In the genomic region with DNA sequence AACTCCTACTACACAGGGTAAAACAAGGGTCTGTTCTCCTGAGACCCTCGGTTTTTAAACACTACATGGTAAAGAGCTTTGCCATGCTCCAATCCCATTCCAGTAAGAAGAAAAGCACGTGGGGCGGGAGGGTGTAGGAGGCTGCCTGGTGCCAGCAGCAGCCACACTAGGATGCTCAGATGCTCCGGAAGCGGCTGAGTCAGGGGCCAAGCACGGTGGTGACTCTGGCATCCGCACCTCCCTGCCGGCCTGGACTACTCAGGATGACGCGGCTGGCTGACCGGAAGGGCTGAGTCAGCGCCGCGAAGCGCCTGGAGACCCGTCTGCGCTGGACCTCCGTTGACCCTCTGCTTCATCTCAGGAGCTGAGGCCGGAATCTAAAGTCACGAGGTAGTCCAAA, we compare ENCODE assay signal across 8 mouse cellular contexts. TPM values are rescaled to one million over a fixed set of nuclear protein-coding genes. Genes with fewer than 3 reads are reported as not detected.
A peak's percentile ranks its signal among the peaks of the same experiment; 100 is the strongest.
DNase-seq lines count a peak whose midpoint lies in the region; ATAC-seq and TF ChIP-seq lines count a peak whose summit lies in the region.

No protein-coding gene starts in this region.

- POLR2A ChIA-PET in Patski (lab: Charles Lee): no interaction called here

- no peaks in the 10 kb centered on the region for H3K27me3 ChIP-seq in Patski
- no peaks in the 10 kb centered on the region for H3K27me3 ChIP-seq in hindbrain, embryonic 14.5 days (ENCODE audit: control insufficient read depth, insufficient read depth, low read length)
- no peaks in the 10 kb centered on the region for H3K27me3 ChIP-seq in stomach, embryonic 15.5 days (replicated peaks)

- peak; percentile 64 for DNase-seq in Patski (ENCODE audit: low read depth, low spot score)
- peak; percentile 78 for DNase-seq in cerebellum, adult 9-11 months
- DNase-seq in gastrocnemius, adult 18-20 months (ENCODE audit: low spot score): peak; percentile 10
- DNase-seq in hindbrain, embryonic 14.5 days (ENCODE audit: low spot score): no peak
- DNase-seq in left cerebral cortex, postnatal 4 days: peak; percentile 35
- DNase-seq in mesoderm, embryonic 11.5 days (ENCODE audit: low read depth, low spot score): peak; percentile 55
- no peak for DNase-seq in thymus, postnatal 36 days

- peak; percentile 100 for ATAC-seq in Patski
- ATAC-seq in hindbrain, embryonic 14.5 days (ENCODE audit: low FRiP score): no peak
- ATAC-seq in stomach, embryonic 15.5 days (ENCODE audit: insufficient read depth, low FRiP score, low read depth): peak; percentile 58; the same call in 1 of the 2 replicates

- intact Hi-C loops in left cerebral cortex, postnatal 4 days (cut with DNase I): no loop called here

- no peak overlapping the region for H3K27ac ChIP-seq in hindbrain, embryonic 14.5 days
- H3K27ac ChIP-seq in stomach, embryonic 15.5 days: no peak overlapping the region

- peak overlapping the region; percentile 47 for H3K4me2 ChIP-seq in hindbrain, embryonic 14.5 days (replicated peaks)
- peak overlapping the region; percentile 40; the same call in 1 of the 2 replicates for H3K4me2 ChIP-seq in stomach, embryonic 15.5 days

- 0 out of 2 replicates have a peak overlapping the region, but pooled peaks have one; percentile 12 for H3K4me3 ChIP-seq in hindbrain, embryonic 14.5 days (replicated peaks; ENCODE audit: low read length)
- H3K4me3 ChIP-seq in stomach, embryonic 15.5 days (replicated peaks): peak overlapping the region; percentile 8; the same call in 1 of the 2 replicates

- H3K36me3 ChIP-seq in hindbrain, embryonic 14.5 days (replicated peaks; ENCODE audit: control insufficient read depth, insufficient read depth): no peaks in the 10 kb centered on the region
- no peaks in the 10 kb centered on the region for H3K36me3 ChIP-seq in stomach, embryonic 15.5 days

- in situ Hi-C loops in Patski (cut with MboI; ENCODE audit: low pct_unique_long_range_greater_than_20kb): no loop called here

- H3K4me1 ChIP-seq in hindbrain, embryonic 14.5 days (replicated peaks; ENCODE audit: control insufficient read depth, insufficient read depth, low read length): no peaks in the 10 kb centered on the region
- H3K4me1 ChIP-seq in stomach, embryonic 15.5 days: no peaks in the 10 kb centered on the region

- 25% methylated on average over 20 of the region's 20 CpGs for WGBS in hindbrain, embryonic 14.5 days
- 8% methylated on average over 20 of the region's 20 CpGs for WGBS in stomach, embryonic 15.5 days

- no peaks in the 10 kb centered on the region for H3K9me3 ChIP-seq in hindbrain, embryonic 14.5 days (ENCODE audit: control insufficient read depth, low read length)
- no peaks in the 10 kb centered on the region for H3K9me3 ChIP-seq in stomach, embryonic 15.5 days

- CTCF ChIA-PET in Patski (lab: Charles Lee): no interaction called here

- H3K9ac ChIP-seq in hindbrain, embryonic 14.5 days: 0 out of 2 replicates have a peak overlapping the region, but pooled peaks have one; percentile 16
- H3K9ac ChIP-seq in stomach, embryonic 15.5 days: no peak overlapping the region

- TF ChIP-seq CTCF in Patski (IDR thresholded peaks at IDR 0.05): no peak

RNA-seq across cellular contexts. Expression of a gene that starts 15.1 kb away (rescaled TPM):
- polyA plus RNA-seq in Patski (2021): 98.5 TPM
- 10 to 100 TPM; 88.3 to 92.0 TPM for total RNA-seq in gastrocnemius, adult 18-20 months (2021)
- 16.1 and 22.1 TPM in 2 replicates for polyA plus RNA-seq in hindbrain, embryonic 14.5 days (2014; fragmentation: Nextera tagmentation; extraction: Ambion mirVana)
- total RNA-seq in left cerebral cortex, postnatal 4 days (2021): 100 to 1,000 TPM in 1 of 2 experiments, 10 to 100 TPM in 1; 97.1 to 104 TPM
- 40.2 and 48.2 TPM in 2 replicates for polyA plus RNA-seq in stomach, embryonic 15.5 days (2015; fragmentation: Nextera tagmentation; extraction: Ambion mirVana)

RNA-seq across cellular contexts. Expression of a gene that starts 16.2 kb away (rescaled TPM):
- polyA plus RNA-seq in Patski (2021): 42.8 TPM
- 10 to 100 TPM; 23.3 to 26.9 TPM for total RNA-seq in gastrocnemius, adult 18-20 months (2021)
- polyA plus RNA-seq in hindbrain, embryonic 14.5 days (2014; fragmentation: Nextera tagmentation; extraction: Ambion mirVana): 71.2 and 79.5 TPM in 2 replicates
- 10 to 100 TPM; 46.2 to 48.3 TPM for total RNA-seq in left cerebral cortex, postnatal 4 days (2021)
- polyA plus RNA-seq in stomach, embryonic 15.5 days (2015; fragmentation: Nextera tagmentation; extraction: Ambion mirVana): 68.7 and 70.1 TPM in 2 replicates

RNA-seq across cellular contexts. Expression of a gene that starts 42.7 kb away (rescaled TPM):
- polyA plus RNA-seq in Patski (2021): 112 TPM
- total RNA-seq in gastrocnemius, adult 18-20 months (2021): 10 to 100 TPM; 36.2 to 47.5 TPM
- polyA plus RNA-seq in hindbrain, embryonic 14.5 days (2014; fragmentation: Nextera tagmentation; extraction: Ambion mirVana): 55.3 and 56.0 TPM in 2 replicates
- 100 to 1,000 TPM; 123 to 135 TPM for total RNA-seq in left cerebral cortex, postnatal 4 days (2021)
- polyA plus RNA-seq in stomach, embryonic 15.5 days (2015; fragmentation: Nextera tagmentation; extraction: Ambion mirVana): 31.1 and 31.6 TPM in 2 replicates

RNA-seq across cellular contexts. Expression of a gene that starts 58.0 kb away (rescaled TPM):
- polyA plus RNA-seq in Patski (2021): 12.5 TPM
- 1 to 10 TPM; 8.3 to 8.6 TPM for total RNA-seq in gastrocnemius, adult 18-20 months (2021)
- polyA plus RNA-seq in hindbrain, embryonic 14.5 days (2014; fragmentation: Nextera tagmentation; extraction: Ambion mirVana): 14.7 and 17.0 TPM in 2 replicates
- total RNA-seq in left cerebral cortex, postnatal 4 days (2021): 1 to 10 TPM; 9.7 to 9.9 TPM
- 15.8 and 16.2 TPM in 2 replicates for polyA plus RNA-seq in stomach, embryonic 15.5 days (2015; fragmentation: Nextera tagmentation; extraction: Ambion mirVana)

Comparison
In these comparisons a context has a peak if more than half of its experiments do, and no peak if none do; other contexts are left out.
1. DNase-seq: peak in Patski (single experiment), cerebellum, adult 9-11 months (single experiment), gastrocnemius, adult 18-20 months (single experiment), left cerebral cortex, postnatal 4 days (single experiment) and mesoderm, embryonic 11.5 days (single experiment); none in hindbrain, embryonic 14.5 days (single experiment) and thymus, postnatal 36 days (0 of 2).